Mouse (Mus musculus) midbrain, embryonic 15.5 days (tissue): ENCODE results near the gene Bach2. TPM values are rescaled to one million over a fixed set of nuclear protein-coding genes. Genes with fewer than 3 reads are reported as not detected.
A peak's percentile ranks its signal among the peaks of the same experiment; 100 is the strongest.

Experiments used
- ATAC-seq: fragments of 200-750 bp; cut with Nextera tagmentation; replicated peaks from 2 replicates; pipeline ENCODE4 v1.8.0; 2017; ENCODE audit warnings: moderate TSS enrichment
- H3K27ac ChIP-seq: fragments of 300-500 bp; sonication (generic); 2 replicates; pipeline ENCODE4 v1.5.1; 2015; ENCODE audit warnings: mild to moderate bottlenecking, inconsistent platforms
- H3K27me3 ChIP-seq: fragments of 300-500 bp; sonication (generic); replicated peaks from 2 replicates; pipeline ENCODE4 v1.6.1; 2015; ENCODE audit warnings: inconsistent platforms
- H3K36me3 ChIP-seq: fragments of 300-500 bp; sonication (generic); replicated peaks from 2 replicates; pipeline ENCODE4 v1.6.1; 2015; ENCODE audit warnings: inconsistent platforms
- H3K4me1 ChIP-seq: fragments of 300-500 bp; sonication (generic); 2 replicates; pipeline ENCODE4 v1.6.1; 2015; ENCODE audit warnings: inconsistent platforms
- H3K4me2 ChIP-seq: fragments of 300-500 bp; sonication (generic); 2 replicates; pipeline ENCODE4 v1.6.1; 2015; ENCODE audit warnings: inconsistent platforms, mild to moderate bottlenecking, moderate library complexity
- H3K4me3 ChIP-seq: fragments of 300-500 bp; sonication (generic); 2 replicates; pipeline ENCODE4 v1.5.1; 2015; ENCODE audit warnings: mild to moderate bottlenecking, inconsistent platforms
- H3K9ac ChIP-seq: fragments of 300-500 bp; sonication (generic); 2 replicates; pipeline ENCODE4 v1.6.1; 2015; ENCODE audit warnings: mild to moderate bottlenecking, inconsistent platforms
- H3K9me3 ChIP-seq: fragments of 300-500 bp; sonication (generic); 2 replicates; pipeline ENCODE4 v1.6.1; 2016; ENCODE audit warnings: inconsistent platforms
- WGBS: fragments of 180-500 bp; shearing (Covaris S2); methylation state at CpG from one replicate; pipeline ENCODE4 v1.1.7; 2015; ENCODE audit warnings: mixed read lengths; 5-methylcytosine and 5-hydroxymethylcytosine counted together
- polyA plus RNA-seq: library from polyadenylated mRNA; unstranded; fragments of >200 nt; fragmentation: Nextera tagmentation; extraction: Ambion mirVana; gene quantifications from 2 replicates; pipeline ENCODE4 v1.2.1, GENCODE M21; 2015

Gene Bach2
- polyA plus RNA-seq, 1 experiment from 2014 or later, result 22.3 TPM

- Histone ChIP-seq H3K4me1 (peaks cover 38% of the 10 kb centered on the region), H3K27ac (no peak overlapping the region), H3K36me3 (no peaks in the 10 kb centered on the region), H3K4me3 (no peak overlapping the region), H3K4me2 (no peak overlapping the region), H3K9me3 (no peaks in the 10 kb centered on the region), H3K27me3 (no peaks in the 10 kb centered on the region), H3K9ac (no peak overlapping the region)
- ATAC-seq, result no peak
- WGBS, result 97% methylated on average over 1 of the region's 1 CpGs
These were observed 196.0 kb downstream of the Bach2 start for GRCm38 (mm10) chr4:32434612-32435011.

GRCm38 (mm10) chr4:32439974-32440739 is 201.6 kb downstream of the Bach2 start:
- WGBS, result 86% methylated on average over 11 of the region's 11 CpGs
- no peaks in the 10 kb centered on the region for H3K36me3 ChIP-seq
- no peak overlapping the region for H3K4me3 ChIP-seq
- no peak overlapping the region for H3K27ac ChIP-seq
- H3K9me3 ChIP-seq, result no peaks in the 10 kb centered on the region
- no peak overlapping the region for H3K4me2 ChIP-seq
- H3K27me3 ChIP-seq, result no peaks in the 10 kb centered on the region
- no peaks in the 10 kb centered on the region for H3K4me1 ChIP-seq
- no peak overlapping the region for H3K9ac ChIP-seq
- 0 out of 2 replicates have a peak, but pooled peaks have one; percentile 22 for ATAC-seq

GRCm38 (mm10) chr4:32440740-32441072 is 202.1 kb downstream of the Bach2 start:
- Histone ChIP-seq H3K9me3 (no peaks in the 10 kb centered on the region), H3K4me1 (no peaks in the 10 kb centered on the region), H3K4me2 (no peak overlapping the region), H3K27ac (no peak overlapping the region), H3K4me3 (no peak overlapping the region), H3K27me3 (no peaks in the 10 kb centered on the region), H3K9ac (no peak overlapping the region), H3K36me3 (no peaks in the 10 kb centered on the region)
- WGBS, result 84% methylated on average over 6 of the region's 6 CpGs
- ATAC-seq, result 0 out of 2 replicates have a peak, but pooled peaks have one; percentile 38

- WGBS, result 100% methylated on average over 1 of the region's 1 CpGs
- no peaks in the 10 kb centered on the region for H3K27me3 ChIP-seq
- H3K9ac ChIP-seq, result no peak overlapping the region
- H3K4me1 ChIP-seq, result no peaks in the 10 kb centered on the region
- H3K4me3 ChIP-seq, result no peak overlapping the region
- ATAC-seq, result no peak
- no peak overlapping the region for H3K27ac ChIP-seq
- H3K9me3 ChIP-seq, result no peaks in the 10 kb centered on the region
- H3K4me2 ChIP-seq, result no peak overlapping the region
- H3K36me3 ChIP-seq, result no peaks in the 10 kb centered on the region
These were observed 206.1 kb downstream of the Bach2 start for GRCm38 (mm10) chr4:32444671-32445196.

- H3K9ac ChIP-seq, result no peak overlapping the region
- H3K9me3 ChIP-seq, result no peaks in the 10 kb centered on the region
- WGBS, result 93% methylated on average over 3 of the region's 3 CpGs
- H3K4me1 ChIP-seq, result no peaks in the 10 kb centered on the region
- ATAC-seq, result no peak
- no peak overlapping the region for H3K27ac ChIP-seq
- H3K36me3 ChIP-seq, result no peaks in the 10 kb centered on the region
- H3K27me3 ChIP-seq, result no peaks in the 10 kb centered on the region
- no peak overlapping the region for H3K4me2 ChIP-seq
- H3K4me3 ChIP-seq, result no peak overlapping the region
These were observed 209.2 kb downstream of the Bach2 start for GRCm38 (mm10) chr4:32447850-32448249.

- Histone ChIP-seq H3K9me3 (no peaks in the 10 kb centered on the region), H3K27ac (no peak overlapping the region), H3K36me3 (no peaks in the 10 kb centered on the region), H3K4me1 (no peaks in the 10 kb centered on the region), H3K4me2 (no peak overlapping the region), H3K4me3 (no peak overlapping the region), H3K27me3 (no peaks in the 10 kb centered on the region), H3K9ac (no peak overlapping the region)
- no peak for ATAC-seq
- 87% methylated on average over 7 of the region's 7 CpGs for WGBS
These were observed 223.4 kb downstream of the Bach2 start for GRCm38 (mm10) chr4:32461986-32462385.

- Histone ChIP-seq H3K27ac (no peak overlapping the region), H3K4me3 (no peak overlapping the region), H3K36me3 (no peaks in the 10 kb centered on the region), H3K27me3 (no peaks in the 10 kb centered on the region), H3K9ac (no peak overlapping the region), H3K4me2 (no peak overlapping the region), H3K4me1 (no peaks in the 10 kb centered on the region), H3K9me3 (no peaks in the 10 kb centered on the region)
- 93% methylated on average over 6 of the region's 6 CpGs for WGBS
- ATAC-seq, result no peak
These were observed 224.5 kb downstream of the Bach2 start for GRCm38 (mm10) chr4:32463065-32463464.

- Histone ChIP-seq H3K9ac (no peak overlapping the region), H3K27ac (no peak overlapping the region), H3K36me3 (no peaks in the 10 kb centered on the region), H3K9me3 (no peaks in the 10 kb centered on the region), H3K27me3 (no peaks in the 10 kb centered on the region), H3K4me3 (no peak overlapping the region), H3K4me2 (no peak overlapping the region), H3K4me1 (no peaks in the 10 kb centered on the region)
- WGBS, result 88% methylated on average over 6 of the region's 6 CpGs
- no peak for ATAC-seq
These were observed 225.9 kb downstream of the Bach2 start for GRCm38 (mm10) chr4:32464540-32464939.

GRCm38 (mm10) chr4:32466031-32466430 is 227.4 kb downstream of the Bach2 start:
- 90% methylated on average over 8 of the region's 8 CpGs for WGBS
- no peak overlapping the region for H3K27ac ChIP-seq
- ATAC-seq, result no peak
- no peak overlapping the region for H3K4me2 ChIP-seq
- H3K9ac ChIP-seq, result no peak overlapping the region
- H3K4me3 ChIP-seq, result no peak overlapping the region
- H3K27me3 ChIP-seq, result no peaks in the 10 kb centered on the region
- H3K36me3 ChIP-seq, result no peaks in the 10 kb centered on the region
- H3K9me3 ChIP-seq, result no peaks in the 10 kb centered on the region
- H3K4me1 ChIP-seq, result no peaks in the 10 kb centered on the region

- no peak overlapping the region for H3K4me2 ChIP-seq
- no peak for ATAC-seq
- H3K27ac ChIP-seq, result 0 out of 2 replicates have a peak overlapping the region, but pooled peaks have one; percentile 38
- 0 out of 2 replicates have a peak, but pooled peaks cover 4% of the 10 kb centered on the region for H3K9me3 ChIP-seq
- peaks cover 56% of the 10 kb centered on the region for H3K4me1 ChIP-seq
- no peak overlapping the region for H3K4me3 ChIP-seq
- no peaks in the 10 kb centered on the region for H3K27me3 ChIP-seq
- H3K9ac ChIP-seq, result no peak overlapping the region
- no peaks in the 10 kb centered on the region for H3K36me3 ChIP-seq
- WGBS, result 19% methylated on average over 6 of the region's 6 CpGs
These were observed 239.5 kb downstream of the Bach2 start for GRCm38 (mm10) chr4:32477977-32478660.

- peaks cover 59% of the 10 kb centered on the region for H3K4me1 ChIP-seq
- 12% methylated on average over 3 of the region's 3 CpGs for WGBS
- no peak for ATAC-seq
- no peaks in the 10 kb centered on the region for H3K36me3 ChIP-seq
- H3K9me3 ChIP-seq, result 0 out of 2 replicates have a peak, but pooled peaks cover 4% of the 10 kb centered on the region
- H3K9ac ChIP-seq, result no peak overlapping the region
- no peak overlapping the region; the same call in 1 of the 2 replicates for H3K27ac ChIP-seq
- no peak overlapping the region for H3K4me3 ChIP-seq
- no peak overlapping the region for H3K4me2 ChIP-seq
- H3K27me3 ChIP-seq, result no peaks in the 10 kb centered on the region
These were observed 240.6 kb downstream of the Bach2 start for GRCm38 (mm10) chr4:32479231-32479630.

- Histone ChIP-seq H3K27me3 (no peaks in the 10 kb centered on the region), H3K4me2 (peak overlapping the region; percentile 5; the same call in 1 of the 2 replicates), H3K27ac (peak overlapping the region; percentile 30; the same call in 1 of the 2 replicates), H3K4me3 (no peak overlapping the region), H3K9ac (no peak overlapping the region), H3K4me1 (peaks cover 59% of the 10 kb centered on the region), H3K9me3 (no peaks in the 10 kb centered on the region), H3K36me3 (no peaks in the 10 kb centered on the region)
- peak; percentile 32 for ATAC-seq
- 24% methylated on average over 16 of the region's 16 CpGs for WGBS
These were observed 241.4 kb downstream of the Bach2 start for GRCm38 (mm10) chr4:32479801-32480700.
